Mouse (Mus musculus) 416B (cell line): ENCODE data around the gene Zfp553.

ENCODE experiments used
- DNase-seq: peaks from one replicate; pipeline ENCODE4 v3.0.0; 2011; ENCODE audit warnings: low read depth

Zfp553 gene

GRCm38 (mm10) chr7:127233368-127233749 lies 498 bp downstream of the Zfp553 start:
- DNase-seq, result peak; percentile 49

GRCm38 (mm10) chr7:127233765-127234164 lies 904 bp downstream of the Zfp553 start:
- peak; percentile 29 for DNase-seq

GRCm38 (mm10) chr7:127234777-127235176 lies 1.9 kb downstream of the Zfp553 start:
- DNase-seq, result no peak

- no peak for DNase-seq
Measured at GRCm38 (mm10) chr7:127243361-127243867, 10.6 kb downstream of the Zfp553 start.

- peak; percentile 97 for DNase-seq
Measured at GRCm38 (mm10) chr7:127243870-127244657, 11.2 kb downstream of the Zfp553 start, which contains the start of gene Zfp771. TSS of gene Zfp771 (plus strand) at chr7:127244274.

GRCm38 (mm10) chr7:127244658-127245510 lies 12.0 kb downstream of the Zfp553 start:
- DNase-seq, result no peak

- DNase-seq, result peak; percentile 63
Measured at GRCm38 (mm10) chr7:127250511-127250910, 17.6 kb downstream of the Zfp553 start.

- peak; percentile 78 for DNase-seq
Measured at GRCm38 (mm10) chr7:127252414-127252813, 19.6 kb downstream of the Zfp553 start.

GRCm38 (mm10) chr7:127253341-127253740 lies 20.5 kb downstream of the Zfp553 start:
- no peak for DNase-seq

GRCm38 (mm10) chr7:127253821-127254769 lies 21.2 kb downstream of the Zfp553 start:
- DNase-seq, result no peak

GRCm38 (mm10) chr7:127255008-127255407 lies 22.1 kb downstream of the Zfp553 start:
- DNase-seq, result peak; percentile 70

- DNase-seq, result no peak
Measured at GRCm38 (mm10) chr7:127255965-127256364, 23.1 kb downstream of the Zfp553 start.

GRCm38 (mm10) chr7:127256518-127256917 lies 23.7 kb downstream of the Zfp553 start:
- no peak for DNase-seq

GRCm38 (mm10) chr7:127259186-127259905 lies 26.5 kb downstream of the Zfp553 start:
- peak; percentile 42 for DNase-seq

- DNase-seq, result peak; percentile 100
Measured at GRCm38 (mm10) chr7:127260309-127261111, 27.6 kb downstream of the Zfp553 start, which contains the start of gene Dctpp1. TSS of gene Dctpp1 (minus strand) at chr7:127260709.

GRCm38 (mm10) chr7:127262218-127262961 lies 29.5 kb downstream of the Zfp553 start:
- no peak for DNase-seq

GRCm38 (mm10) chr7:127263526-127263925 lies 30.7 kb downstream of the Zfp553 start:
- DNase-seq, result no peak

GRCm38 (mm10) chr7:127270256-127270655 lies 37.4 kb downstream of the Zfp553 start:
- peak; percentile 92 for DNase-seq

GRCm38 (mm10) chr7:127270666-127271065 lies 37.8 kb downstream of the Zfp553 start:
- no peak for DNase-seq
